Mouse (Mus musculus) ES-E14 (cell line): Measurements from ENCODE around the gene Kynu.

Source experiments
- CHD2 ChIP-seq: IDR thresholded peaks from 2 replicates; pipeline ENCODE4 v1.6.1; 2014; ENCODE audit warnings: mild to moderate bottlenecking, low read depth, low read length, inconsistent platforms
- HCFC1 ChIP-seq: IDR thresholded peaks from 2 replicates; pipeline ENCODE4 v1.6.1; 2012; ENCODE audit warnings: low read length, inconsistent platforms, borderline replicate concordance; ENCODE audit not compliant: insufficient read depth
- MAFK ChIP-seq: IDR thresholded peaks from 2 replicates; pipeline ENCODE4 v1.6.1; 2014; ENCODE audit warnings: mild to moderate bottlenecking, low read depth, low read length, inconsistent platforms; ENCODE audit not compliant: insufficient read depth

DNA sequence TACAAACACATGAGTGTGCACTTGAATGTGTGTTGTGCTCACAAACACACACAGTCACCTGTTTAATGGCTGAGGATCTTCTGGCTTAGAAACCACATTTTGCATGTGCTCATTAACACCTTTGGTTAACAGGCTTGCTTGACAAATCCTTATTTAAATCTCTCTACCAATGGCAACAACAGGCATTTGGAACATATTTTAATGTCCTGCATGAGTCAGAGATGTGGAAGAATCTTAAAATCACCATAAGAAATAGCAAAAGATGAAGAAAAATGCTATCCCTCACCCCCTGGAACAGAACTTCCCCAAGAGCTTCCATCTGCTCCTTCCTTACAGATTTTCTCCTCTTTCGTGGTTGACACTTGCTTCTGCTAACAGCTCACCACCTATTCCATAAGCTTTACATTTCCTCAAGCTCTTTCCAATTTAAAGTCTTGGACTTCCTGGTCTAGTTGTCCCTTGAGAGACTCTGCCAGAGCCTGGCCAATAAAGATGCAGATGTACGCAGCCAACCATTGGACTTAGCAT is 157.5 kb downstream of the Kynu start:
- TF ChIP-seq HCFC1 (no peak), MAFK (no peak), CHD2 (no peak)
